Mouse (Mus musculus): ENCODE data around the gene Tgm6. TPM values are rescaled to one million over a fixed set of nuclear protein-coding genes. Genes with fewer than 3 reads are reported as not detected.

The Tgm6 gene
- total and polyA plus RNA-seq, 3 experiments = 0.05 TPM; not detected in 2

DNA sequence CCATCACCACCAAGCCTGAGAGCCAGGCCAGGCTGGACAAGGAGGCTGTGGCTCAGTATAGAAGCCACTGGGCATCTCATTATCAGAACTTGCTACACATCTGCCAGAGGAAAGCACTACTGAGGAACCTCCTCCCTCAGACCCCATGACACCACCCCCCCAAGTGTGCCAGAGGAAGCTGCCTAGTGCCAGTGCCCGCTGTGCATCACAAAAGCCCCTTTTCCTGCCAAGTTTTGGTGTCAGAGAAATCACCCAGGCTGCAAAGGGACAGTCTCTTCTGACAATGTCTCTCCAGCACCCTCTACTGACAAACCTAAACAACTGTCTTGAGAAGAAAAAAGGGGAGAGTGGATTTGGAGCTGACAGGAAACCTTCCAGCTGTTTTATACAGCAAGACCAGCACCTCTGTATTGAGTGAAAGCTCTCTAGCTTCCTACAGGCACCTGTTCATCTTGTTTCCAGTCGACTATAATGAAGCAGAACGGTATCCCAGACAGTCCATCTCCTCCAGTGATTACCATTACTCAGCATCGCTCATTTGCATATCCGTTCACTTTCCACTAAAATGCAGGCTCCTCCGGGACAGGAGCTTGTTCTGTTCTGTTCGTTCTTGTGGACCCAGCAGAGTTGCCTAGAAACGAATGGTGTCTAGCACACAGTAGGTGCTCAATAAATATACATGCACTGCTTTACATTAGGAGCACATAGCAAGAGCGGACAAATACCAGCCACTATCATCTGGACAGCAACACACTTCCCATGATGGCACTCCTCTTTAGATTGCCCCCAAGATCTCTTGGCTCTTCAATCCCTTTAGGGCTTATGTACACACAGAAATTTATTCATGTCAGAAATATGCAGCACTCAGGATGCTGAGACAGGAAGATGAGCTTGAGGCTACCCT is 54.3 kb downstream of the Tgm6 start:
- TF ChIP-seq GATA1 (IDR thresholded peaks at IDR 0.05; ENCODE audit: borderline replicate concordance, low read length) (no peak), GATA2 (IDR thresholded peaks at IDR 0.05; ENCODE audit: borderline replicate concordance, low read depth, low read length) (no peak), TAL1 (conservative IDR thresholded peaks at IDR 0.05; ENCODE audit: low read depth, low read length) (no peak), CTCF (IDR thresholded peaks at IDR 0.05; ENCODE audit: low read depth, low read length) (no peak), POLR2AphosphoS5 (IDR thresholded peaks at IDR 0.05; ENCODE audit: insufficient replicate concordance, low read depth, low read length) (no peak; the same call in 1 of the 2 replicates)
- Histone ChIP-seq H3K36me3 (replicated peaks) (peaks cover 55% of the 10 kb centered on the region), H3K4me3 (ENCODE audit: low read depth, low read length) (no peak overlapping the region), H3K4me1 (ENCODE audit: insufficient read depth, low read depth, low read length) (no peaks in the 10 kb centered on the region), H3K27me3 (ENCODE audit: insufficient read depth, low read length) (no peaks in the 10 kb centered on the region), H3K9me3 (replicated peaks) (no peaks in the 10 kb centered on the region)
- ATAC-seq (ENCODE audit: extremely low read depth, insufficient number of reproducible peaks, low FRiP score, poor library complexity, severe bottlenecking) (no peak), DNase-seq (ENCODE audit: low spot score) (peak; percentile 18)

DNA sequence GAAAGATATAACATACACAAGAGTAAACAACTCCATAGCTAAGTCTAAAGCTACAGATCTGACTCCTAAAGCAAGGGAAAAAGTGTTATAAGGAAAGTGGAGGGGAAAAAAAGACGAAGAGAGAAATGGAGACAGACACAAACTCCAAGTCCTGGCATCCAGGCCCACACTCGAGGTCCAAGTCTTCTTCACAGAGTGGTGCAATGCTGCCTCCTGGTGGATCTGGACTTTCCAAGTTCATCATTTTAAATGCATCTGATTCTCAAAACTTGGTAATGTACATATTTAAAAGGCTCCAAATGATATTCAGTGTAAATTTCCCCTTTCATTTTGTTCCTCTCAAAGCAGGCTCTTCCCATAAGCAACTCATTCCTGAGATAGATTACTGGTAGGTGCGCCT is 55.6 kb downstream of the Tgm6 start:
- ATAC-seq (ENCODE audit: extremely low read depth, insufficient number of reproducible peaks, low FRiP score, poor library complexity, severe bottlenecking) (no peak), DNase-seq (ENCODE audit: low spot score) (no peak)
- TF ChIP-seq CTCF (IDR thresholded peaks at IDR 0.05; ENCODE audit: low read depth, low read length) (0 out of 2 replicates have a peak, but pooled peaks have one; percentile 35), GATA2 (IDR thresholded peaks at IDR 0.05; ENCODE audit: borderline replicate concordance, low read depth, low read length) (no peak)
- Histone ChIP-seq H3K4me1 (ENCODE audit: insufficient read depth, low read depth, low read length) (peaks cover 8% of the 10 kb centered on the region), H3K27me3 (ENCODE audit: insufficient read depth, low read length) (no peaks in the 10 kb centered on the region), H3K36me3 (replicated peaks) (peaks cover 68% of the 10 kb centered on the region), H3K4me3 (ENCODE audit: low read depth, low read length) (no peak overlapping the region), H3K9me3 (replicated peaks) (no peaks in the 10 kb centered on the region)

GRCm38 (mm10) chr2:130171674-130172073 is 59.5 kb downstream of the Tgm6 start:
- H3K9me3 ChIP-seq (replicated peaks) = no peaks in the 10 kb centered on the region
- TF ChIP-seq GATA2 (IDR thresholded peaks at IDR 0.05; ENCODE audit: borderline replicate concordance, low read depth, low read length) (no peak), POLR2AphosphoS5 (IDR thresholded peaks at IDR 0.05; ENCODE audit: insufficient replicate concordance, low read depth, low read length) (no peak), TAL1 (conservative IDR thresholded peaks at IDR 0.05; ENCODE audit: low read depth, low read length) (no peak), GATA1 (IDR thresholded peaks at IDR 0.05; ENCODE audit: borderline replicate concordance, low read length) (no peak), CTCF (IDR thresholded peaks at IDR 0.05; ENCODE audit: low read depth, low read length) (no peak)
- no peak for ATAC-seq (ENCODE audit: extremely low read depth, insufficient number of reproducible peaks, low FRiP score, poor library complexity, severe bottlenecking)

GRCm38 (mm10) chr2:130176820-130177219 is 64.6 kb downstream of the Tgm6 start:
- Histone ChIP-seq H3K27me3 (ENCODE audit: insufficient read depth, low read length) (no peaks in the 10 kb centered on the region), H3K4me3 (ENCODE audit: low read depth, low read length) (peak overlapping the region; percentile 94), H3K9me3 (replicated peaks) (no peaks in the 10 kb centered on the region), H3K4me1 (ENCODE audit: insufficient read depth, low read depth, low read length) (peaks cover 43% of the 10 kb centered on the region), H3K36me3 (replicated peaks) (peaks cover 54% of the 10 kb centered on the region)
- DNase-seq (ENCODE audit: low spot score) = no peak
- no peak for ATAC-seq (ENCODE audit: extremely low read depth, insufficient number of reproducible peaks, low FRiP score, poor library complexity, severe bottlenecking)
- TF ChIP-seq TAL1 (conservative IDR thresholded peaks at IDR 0.05; ENCODE audit: low read depth, low read length) = no peak
- no peak for TF ChIP-seq POLR2AphosphoS5 (IDR thresholded peaks at IDR 0.05; ENCODE audit: insufficient replicate concordance, low read depth, low read length)
- no peak for TF ChIP-seq GATA1 (IDR thresholded peaks at IDR 0.05; ENCODE audit: borderline replicate concordance, low read length)
- TF ChIP-seq CTCF (IDR thresholded peaks at IDR 0.05; ENCODE audit: low read depth, low read length) = no peak
- TF ChIP-seq GATA2 (IDR thresholded peaks at IDR 0.05; ENCODE audit: borderline replicate concordance, low read depth, low read length) = no peak

More at GRCm38 (mm10) chr2:130171674-130172073, 59.5 kb downstream of the Tgm6 start:
- H3K36me3 ChIP-seq (replicated peaks) = peaks cover 93% of the 10 kb centered on the region
- no peaks in the 10 kb centered on the region for H3K27me3 ChIP-seq (ENCODE audit: insufficient read depth, low read length)
- H3K4me1 ChIP-seq (ENCODE audit: insufficient read depth, low read depth, low read length) = peaks cover 23% of the 10 kb centered on the region
- no peak overlapping the region for H3K4me3 ChIP-seq (ENCODE audit: low read depth, low read length)
- no peak for DNase-seq (ENCODE audit: low spot score)

GRCm38 (mm10) chr2:130178381-130178705 is 66.1 kb downstream of the Tgm6 start:
- Histone ChIP-seq H3K4me3 (ENCODE audit: low read depth, low read length) (peak overlapping the region; percentile 94), H3K36me3 (replicated peaks) (peaks cover 39% of the 10 kb centered on the region), H3K27me3 (ENCODE audit: insufficient read depth, low read length) (0 out of 2 replicates have a peak, but pooled peaks cover 3% of the 10 kb centered on the region), H3K4me1 (ENCODE audit: insufficient read depth, low read depth, low read length) (peaks cover 32% of the 10 kb centered on the region), H3K9me3 (replicated peaks) (no peaks in the 10 kb centered on the region)
- TF ChIP-seq POLR2AphosphoS5 (IDR thresholded peaks at IDR 0.05; ENCODE audit: insufficient replicate concordance, low read depth, low read length) (no peak), GATA1 (IDR thresholded peaks at IDR 0.05; ENCODE audit: borderline replicate concordance, low read length) (no peak), CTCF (IDR thresholded peaks at IDR 0.05; ENCODE audit: low read depth, low read length) (no peak), GATA2 (IDR thresholded peaks at IDR 0.05; ENCODE audit: borderline replicate concordance, low read depth, low read length) (no peak)
- DNase-seq (ENCODE audit: low spot score) (peak; percentile 25), ATAC-seq (ENCODE audit: extremely low read depth, insufficient number of reproducible peaks, low FRiP score, poor library complexity, severe bottlenecking) (no peak; the same call in 1 of the 2 replicates)

GRCm38 (mm10) chr2:130178706-130179506 is 66.7 kb downstream of the Tgm6 start, which contains the start of gene Snrpb:
Gene Snrpb, minus strand, starts transcription at chr2:130179403.
- H3K36me3 ChIP-seq (replicated peaks) = peaks cover 34% of the 10 kb centered on the region
- peaks cover 32% of the 10 kb centered on the region for H3K4me1 ChIP-seq (ENCODE audit: insufficient read depth, low read depth, low read length)
- H3K4me3 ChIP-seq (ENCODE audit: low read depth, low read length) = peak within 1 kb of the TSS; percentile 94
- ATAC-seq (ENCODE audit: extremely low read depth, insufficient number of reproducible peaks, low FRiP score, poor library complexity, severe bottlenecking) (peak; percentile 79), DNase-seq (ENCODE audit: low spot score) (peak; percentile 74)
- TF ChIP-seq GATA1 (IDR thresholded peaks at IDR 0.05; ENCODE audit: borderline replicate concordance, low read length) (no peak), TAL1 (conservative IDR thresholded peaks at IDR 0.05; ENCODE audit: low read depth, low read length) (no peak), POLR2AphosphoS5 (IDR thresholded peaks at IDR 0.05; ENCODE audit: insufficient replicate concordance, low read depth, low read length) (no peak), CTCF (IDR thresholded peaks at IDR 0.05; ENCODE audit: low read depth, low read length) (no peak), GATA2 (IDR thresholded peaks at IDR 0.05; ENCODE audit: borderline replicate concordance, low read depth, low read length) (no peak)
- peaks cover 4% of the 10 kb centered on the region for H3K27me3 ChIP-seq (ENCODE audit: insufficient read depth, low read length)
- no peaks in the 10 kb centered on the region for H3K9me3 ChIP-seq (replicated peaks)

Measured in G1E (cell line).